Comparison of ENCODE assay signal across 20 mouse cellular contexts in genomic region chr19:24056880-24057279, GRCm38 (mm10). TPM values are rescaled to one million over a fixed set of nuclear protein-coding genes. Genes with fewer than 3 reads are reported as not detected.
A peak's percentile ranks its signal among the peaks of the same experiment; 100 is the strongest.
DNase-seq lines count a peak whose midpoint lies in the region; ATAC-seq and TF ChIP-seq lines count a peak whose summit lies in the region.
"Had no signal": no experiment of that assay in that cellular context is flagged by ENCODE, and none has a peak within 500 bp of the region (broad histone marks: within the 10 kb centered on the region; RNA-seq: fewer than 3 reads in every experiment).

No protein-coding gene starts in this region.

- H3K27me3 ChIP-seq in heart, embryonic 13.5 days (replicated peaks), result no peaks in the 10 kb centered on the region
- H3K27me3 ChIP-seq in ES-Bruce4 (ENCODE audit: control insufficient read depth, insufficient read depth, low read length, poor library complexity, severe bottlenecking), result no peaks in the 10 kb centered on the region
- H3K27me3 ChIP-seq: limb, embryonic 13.5 days; liver, embryonic 15.5 days had no signal

- H3K4me1 ChIP-seq in heart, embryonic 13.5 days, result peaks cover 46% of the 10 kb centered on the region
- H3K4me1 ChIP-seq in lung, adult 2 months (ENCODE audit: control insufficient read depth, insufficient read depth, low read length), result peaks cover 9% of the 10 kb centered on the region; the same call in 1 of the 2 replicates
- H3K4me1 ChIP-seq in ES-Bruce4 (ENCODE audit: control insufficient read depth, insufficient read depth, low read length), result no peaks in the 10 kb centered on the region
- H3K4me1 ChIP-seq: forebrain, embryonic 10.5 days; hindbrain, embryonic 10.5 days; liver, embryonic 15.5 days had no signal

- WGBS in heart, embryonic 13.5 days, result 82% methylated on average over 1 of the region's 1 CpGs
- WGBS in lung, adult 2 months, result 98% methylated on average over 1 of the region's 1 CpGs

- H3K4me2 ChIP-seq in heart, embryonic 13.5 days, result no peak overlapping the region
- H3K4me2 ChIP-seq: limb, embryonic 13.5 days; liver, embryonic 15.5 days had no signal

- TF ChIP-seq EP300 in ES-Bruce4 (IDR thresholded peaks at IDR 0.05; ENCODE audit: insufficient read depth, low read depth, low read length), result no peak

- ATAC-seq in heart, embryonic 13.5 days (ENCODE audit: extremely low read depth, insufficient number of reproducible peaks, low FRiP score, low TSS enrichment), result no peak
- ATAC-seq: forebrain, postnatal 0 days; hindbrain, postnatal 0 days had no signal

- DNase-seq in heart, postnatal 4 days, result no peak
- DNase-seq in lung, adult 2 months, result no peak
- DNase-seq in lung, adult 18-20 months, result no peak
- no peak for DNase-seq in brain, embryonic 14.5 days (ENCODE audit: low read depth)
- DNase-seq in left cerebral cortex, postnatal 10 days (ENCODE audit: extremely low spot score in 1 of 2, low spot score in 2 of 2), result no peak
- DNase-seq: adrenal gland, postnatal 25 days; cerebellum, adult 11-12 months; cerebellum, postnatal 25 days; forebrain, postnatal 0 days; kidney, adult 18-20 months; kidney, postnatal 10 days; lung, postnatal 4 days; right cerebral cortex, postnatal 25 days had no signal

- no peak overlapping the region for H3K9ac ChIP-seq in heart, embryonic 13.5 days
- no peak overlapping the region for H3K9ac ChIP-seq in ES-Bruce4 (ENCODE audit: low read depth, poor library complexity, severe bottlenecking)
- H3K9ac ChIP-seq: forebrain, postnatal 0 days; limb, embryonic 13.5 days; liver, embryonic 15.5 days had no signal

- 0 out of 2 replicates have a peak, but pooled peaks have one; percentile 1 for TF ChIP-seq CTCF in lung, adult 2 months (IDR thresholded peaks at IDR 0.05; ENCODE audit: insufficient read depth, low read length)
- peak; percentile 18 for TF ChIP-seq CTCF in ES-Bruce4 (IDR thresholded peaks at IDR 0.05; ENCODE audit: low read depth, low read length)
- TF ChIP-seq CTCF in brain, embryonic 14.5 days (IDR thresholded peaks at IDR 0.05; ENCODE audit: borderline replicate concordance, extremely low read depth, insufficient read depth, insufficient read length), result peak; percentile 4; the same call in 1 of the 2 replicates

- TF ChIP-seq POLR2A in lung, adult 2 months (IDR thresholded peaks at IDR 0.05; ENCODE audit: borderline replicate concordance, extremely low read depth, low read depth, low read length), result no peak
- TF ChIP-seq POLR2A in ES-Bruce4 (IDR thresholded peaks at IDR 0.05; ENCODE audit: insufficient read depth, low read length), result no peak
- no peak for TF ChIP-seq POLR2A in brain, embryonic 14.5 days (IDR thresholded peaks at IDR 0.05; ENCODE audit: borderline replicate concordance, extremely low read depth, insufficient read depth, insufficient read length, poor library complexity, severe bottlenecking)

- H3K4me3 ChIP-seq in heart, embryonic 13.5 days, result no peak overlapping the region
- no peak overlapping the region for H3K4me3 ChIP-seq in lung, adult 2 months (replicated peaks; ENCODE audit: extremely low read depth, low read depth, low read length)
- H3K4me3 ChIP-seq in ES-Bruce4 (ENCODE audit: low read depth, low read length), result no peak overlapping the region
- H3K4me3 ChIP-seq: forebrain, embryonic 10.5 days; hindbrain, embryonic 10.5 days; limb, embryonic 13.5 days; liver, embryonic 15.5 days had no signal

- peak overlapping the region; percentile 92 for H3K27ac ChIP-seq in heart, embryonic 13.5 days (replicated peaks)
- H3K27ac ChIP-seq in ES-Bruce4 (ENCODE audit: insufficient read depth, low read length), result no peak overlapping the region
- H3K27ac ChIP-seq: forebrain, embryonic 10.5 days; hindbrain, embryonic 10.5 days; hindbrain, postnatal 0 days; limb, embryonic 13.5 days; liver, embryonic 15.5 days had no signal

- no peaks in the 10 kb centered on the region for H3K36me3 ChIP-seq in heart, embryonic 13.5 days
- no peaks in the 10 kb centered on the region for H3K36me3 ChIP-seq in ES-Bruce4 (ENCODE audit: control insufficient read depth, insufficient read depth, low read length, poor library complexity, severe bottlenecking)
- H3K36me3 ChIP-seq: forebrain, embryonic 10.5 days; hindbrain, embryonic 10.5 days; limb, embryonic 13.5 days; liver, embryonic 15.5 days had no signal

- H3K9me3 ChIP-seq in heart, embryonic 13.5 days, result peaks cover 6% of the 10 kb centered on the region; the same call in 1 of the 2 replicates
- H3K9me3 ChIP-seq in ES-Bruce4 (replicated peaks; ENCODE audit: control insufficient read depth, insufficient read depth, low read length, poor library complexity, severe bottlenecking), result no peaks in the 10 kb centered on the region
- H3K9me3 ChIP-seq: limb, embryonic 13.5 days; liver, embryonic 15.5 days had no signal

- intact Hi-C loops in left cerebral cortex, postnatal 10 days (cut with DNase I), result no loop called here

RNA-seq across cellular contexts. Expression of gene Fam189a2, which starts 26.1 kb away (rescaled TPM):
- 4.1 and 5.4 TPM in 2 replicates for polyA plus RNA-seq in heart, embryonic 13.5 days (2015; fragmentation: Nextera tagmentation; extraction: Ambion mirVana)
- total RNA-seq in heart, postnatal 4 days (2021), result 10 to 100 TPM; 85.3 to 88.9 TPM
- polyA plus RNA-seq in lung, adult 2 months (2012; rRNA removed), result 106 and 145 TPM in 2 replicates
- polyA plus RNA-seq in ES-Bruce4 (2011; ENCODE audit: insufficient read depth, insufficient read length, low read depth, missing spikeins), result 1.7 and 2.0 TPM in 2 replicates
- polyA plus RNA-seq in brain, embryonic 14.5 days (2012; rRNA removed), result 10.7 and 15.8 TPM in 2 replicates
- total RNA-seq in left cerebral cortex, postnatal 10 days (2021), result 10 to 100 TPM; 15.2 to 16.1 TPM
